Mouse (Mus musculus) lung, postnatal 10 days (tissue): ENCODE results near the gene Ctsa.
"Not testable (repeated sequence)": the region's sequence is repeated elsewhere in the genome, so short reads cannot be mapped to it uniquely, and the experiment has no call there.

Source experiments
- DNase-seq: peaks from one replicate; pipeline ENCODE4 v3.0.0; 2021

Ctsa gene

DNA sequence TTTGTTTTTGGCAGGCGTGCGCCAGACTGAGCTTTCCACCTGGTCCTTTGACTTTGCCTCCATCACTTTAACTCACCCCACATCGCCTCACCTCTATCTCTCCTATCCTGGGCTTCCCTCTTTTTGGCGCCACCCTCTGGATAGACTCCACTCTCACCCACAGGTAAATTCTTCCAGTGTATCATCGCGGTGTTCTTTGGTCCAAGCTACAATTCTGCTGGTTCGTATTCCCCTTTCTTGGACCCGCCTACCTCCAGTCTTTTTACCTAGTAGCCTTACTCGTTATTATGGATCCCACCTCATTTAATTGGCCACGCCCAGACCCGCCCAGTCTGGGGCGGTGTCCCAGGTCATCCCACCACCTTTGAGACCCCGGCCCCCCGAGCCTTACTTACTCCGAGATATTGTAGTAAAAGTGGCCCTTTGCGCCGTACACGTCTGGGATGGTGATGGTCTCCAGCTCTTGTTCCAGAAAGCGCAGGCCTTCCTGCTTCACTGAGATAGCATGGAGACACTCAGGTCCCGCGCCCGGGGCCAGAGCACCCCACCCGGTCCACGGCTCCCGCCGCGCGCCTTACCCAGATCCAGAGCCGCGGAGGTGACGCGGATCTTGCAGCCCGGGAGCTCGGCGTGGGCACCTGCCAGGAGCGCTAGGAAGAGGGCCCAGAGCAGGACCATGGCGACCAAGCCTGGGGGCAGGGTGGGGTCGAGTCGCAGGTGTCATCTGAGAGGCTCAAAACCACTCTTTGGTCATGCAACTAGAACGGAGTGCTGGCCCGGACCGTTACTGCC lies 23.8 kb downstream of the Ctsa start:
- DNase-seq = peak; percentile 40

DNA sequence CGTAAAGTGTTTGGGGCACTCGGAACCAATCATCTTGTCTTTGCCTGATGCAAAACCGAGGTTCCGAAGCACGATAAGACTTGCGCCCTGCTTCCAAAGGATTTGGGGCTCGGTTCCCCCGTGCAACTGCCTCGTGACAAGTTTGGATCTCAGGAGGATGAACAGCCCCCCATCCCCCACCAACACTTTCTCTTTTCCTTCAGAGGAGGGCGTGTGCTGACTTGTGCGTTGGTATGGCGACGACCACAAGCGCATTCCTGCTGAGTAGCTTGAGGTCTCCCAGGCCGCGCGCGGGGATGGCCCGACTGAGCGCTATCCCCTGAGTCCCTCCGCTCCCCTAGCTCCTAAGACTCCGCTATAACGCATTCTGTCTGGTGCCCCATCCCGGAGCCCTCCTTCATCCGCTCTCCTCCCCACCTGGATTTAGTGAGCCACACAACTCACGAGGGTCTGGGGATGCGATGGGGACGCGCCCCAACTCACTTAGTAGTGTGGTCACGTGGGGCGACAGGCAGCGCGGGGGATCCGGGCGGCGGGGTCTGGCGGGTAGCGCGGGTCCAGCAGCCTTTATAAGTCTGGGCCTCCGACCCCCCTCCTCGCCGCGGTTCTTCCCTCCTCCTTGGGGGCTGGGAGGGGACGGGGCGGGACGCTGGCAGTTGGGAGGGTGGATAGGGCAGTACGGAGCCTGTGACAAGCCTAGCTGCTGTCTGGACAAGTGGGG lies 24.6 kb downstream of the Ctsa start, which contains the start of gene Pltp:
Pltp (minus strand) TSS at position 611 of the 721 bp plus-strand sequence.
- DNase-seq = peak; percentile 88

DNA sequence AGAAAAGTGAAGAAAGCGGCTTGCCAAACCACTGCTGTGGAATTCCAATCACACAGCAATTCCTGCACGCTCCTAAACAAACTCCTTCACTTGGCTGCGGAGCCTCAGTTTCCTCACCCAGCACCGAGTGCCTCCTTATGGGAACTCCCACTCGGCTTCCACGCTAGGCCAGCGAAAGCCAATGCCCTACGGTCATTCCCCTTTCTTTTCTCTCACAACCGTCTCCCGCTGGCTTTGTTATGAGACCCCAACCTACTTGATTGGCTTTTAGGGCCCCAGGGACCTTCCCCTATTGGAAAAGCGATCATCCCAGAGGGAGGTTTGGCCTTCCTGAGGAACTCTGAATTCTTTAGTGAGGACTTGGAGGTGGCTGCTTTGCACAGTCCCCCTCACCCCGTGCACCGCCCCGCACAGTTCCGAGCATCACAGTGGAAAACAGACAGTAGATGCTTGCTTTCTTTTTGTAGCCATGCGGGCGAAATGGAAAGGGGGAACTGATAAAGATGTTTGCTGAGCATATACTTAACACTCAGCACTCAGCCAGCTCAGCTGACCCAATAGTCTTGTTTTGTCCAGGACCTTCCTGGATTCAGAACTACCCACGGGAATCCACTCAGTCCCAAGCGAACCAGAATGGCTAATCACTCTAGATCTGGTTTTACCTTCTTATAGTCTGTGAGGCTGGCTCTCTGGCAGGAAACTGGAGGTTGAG lies 25.3 kb downstream of the Ctsa start:
- DNase-seq = no peak

DNA sequence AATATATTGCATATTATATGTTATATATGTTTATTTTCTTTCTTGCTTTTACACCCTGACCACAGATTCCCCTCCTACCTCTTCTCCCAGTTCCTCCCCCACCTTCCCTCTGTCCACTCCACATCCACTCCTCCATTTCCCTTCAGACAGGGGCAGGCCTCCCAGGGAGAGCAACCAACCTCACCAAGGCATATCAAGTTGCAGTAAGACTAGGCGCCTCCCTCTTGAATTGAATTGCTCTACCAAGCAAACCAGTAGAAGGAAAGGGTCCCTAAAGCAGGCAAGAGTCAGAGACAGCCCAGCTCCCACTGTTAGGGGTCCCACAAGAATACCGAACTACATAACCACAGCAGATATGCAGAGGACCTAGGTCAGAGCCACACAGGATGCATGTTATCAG lies 26.5 kb downstream of the Ctsa start:
- no peak for DNase-seq

DNA sequence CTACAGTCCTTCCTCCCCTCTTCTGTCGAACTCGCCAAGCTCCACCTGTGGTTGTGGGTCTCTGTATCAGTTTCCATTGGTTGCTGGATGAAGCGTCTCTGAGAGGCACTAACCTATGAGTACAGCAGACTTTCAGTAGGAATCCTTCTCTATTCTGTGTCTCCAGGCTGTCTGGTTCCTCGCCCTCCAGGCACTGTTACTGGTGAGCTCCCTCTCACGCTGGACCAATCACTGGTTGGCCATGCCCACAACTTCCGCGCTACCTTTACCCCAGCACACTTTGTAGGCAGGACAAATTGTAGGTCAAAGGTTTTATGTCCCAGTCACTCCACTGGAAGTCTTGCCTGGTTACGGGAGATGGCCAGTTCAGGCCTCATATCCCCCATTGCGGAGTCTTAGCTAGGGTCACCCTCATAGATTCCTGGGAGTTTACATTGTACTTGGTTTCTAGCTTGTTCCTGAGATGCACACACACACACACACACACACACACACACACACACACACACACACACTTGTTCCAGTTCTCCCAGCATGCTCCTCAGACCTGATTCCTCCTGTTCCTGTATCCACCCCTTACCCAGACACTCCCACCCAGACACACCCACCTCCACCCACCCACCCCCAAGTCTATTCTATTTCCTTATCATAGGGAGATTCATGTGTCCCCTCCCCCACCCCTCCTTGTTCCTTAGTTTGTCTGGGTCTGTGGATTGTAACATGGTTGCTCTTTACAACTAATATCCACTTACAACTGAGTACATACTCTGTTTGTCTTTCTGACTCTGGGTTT lies 27.2 kb downstream of the Ctsa start:
- no peak for DNase-seq

DNA sequence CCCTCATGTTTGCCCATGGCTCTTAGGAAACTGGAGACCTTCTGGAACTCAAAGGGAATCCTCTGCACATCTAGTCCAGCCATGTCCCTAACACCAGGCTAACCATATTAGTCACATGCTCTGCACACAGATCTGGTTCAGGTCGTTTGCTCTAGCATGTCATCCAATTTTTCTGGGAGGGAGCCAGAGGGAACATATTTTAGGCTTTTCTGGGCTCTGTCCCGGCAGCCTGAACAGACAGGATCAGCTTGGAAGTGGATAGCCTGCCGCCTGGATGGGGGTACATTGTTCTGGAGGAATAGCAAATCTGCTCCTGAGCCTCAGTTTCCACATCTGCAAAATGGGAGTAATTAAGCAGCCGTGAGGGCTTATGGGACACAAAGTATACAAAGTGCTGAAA lies 28.4 kb downstream of the Ctsa start:
- DNase-seq = peak; percentile 59

DNA sequence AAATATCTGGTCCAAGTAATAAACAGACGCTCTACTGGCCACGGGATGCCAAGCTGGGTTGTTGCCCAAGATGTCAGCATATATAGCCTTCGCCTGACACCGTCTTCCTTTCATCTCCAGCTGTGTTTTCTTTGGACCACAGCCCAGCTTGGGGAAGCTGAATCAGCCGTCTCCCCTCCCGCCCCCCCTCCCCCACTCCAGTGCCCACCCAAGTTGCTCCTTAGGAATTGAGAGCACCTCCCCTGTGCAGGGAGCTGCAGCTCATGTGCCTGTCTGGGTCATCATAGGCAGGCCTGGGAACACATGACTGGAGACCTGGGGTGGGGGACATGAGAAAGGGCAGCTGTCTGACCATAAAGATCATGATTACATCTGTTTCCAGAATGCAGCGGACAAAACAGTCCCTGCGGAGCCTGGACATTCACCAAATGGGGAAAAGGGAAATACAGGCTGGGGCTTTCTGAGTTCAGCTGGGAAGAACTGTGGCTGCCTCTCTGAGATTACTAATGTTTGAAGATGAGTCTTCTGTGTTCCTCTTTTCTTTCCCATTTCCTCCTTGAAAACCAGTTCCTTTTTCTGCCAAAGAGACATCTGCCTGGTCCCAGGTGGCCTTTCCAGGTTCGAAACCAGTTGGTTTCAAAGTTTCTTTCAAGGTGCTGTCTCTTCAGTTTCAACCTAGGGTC lies 29.6 kb downstream of the Ctsa start:
- peak; percentile 96 for DNase-seq

DNA sequence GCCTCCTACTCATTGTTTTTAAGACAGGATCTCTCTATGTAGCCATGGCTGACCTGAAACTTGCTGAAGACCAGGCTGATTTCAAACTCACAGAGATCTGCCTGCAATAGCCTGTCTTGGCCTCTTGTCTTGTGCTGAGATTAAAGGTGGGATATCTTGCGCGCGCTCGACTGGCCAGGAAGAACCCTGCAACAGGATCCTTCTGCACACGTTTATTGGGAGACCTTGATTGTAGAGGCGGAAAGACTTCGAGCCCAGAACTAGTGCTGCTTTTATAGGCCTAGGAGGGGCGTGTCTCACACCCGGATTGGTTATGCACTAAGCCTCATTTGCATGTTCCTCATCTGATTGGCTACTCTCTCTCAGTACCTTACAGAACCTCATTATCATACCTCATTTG lies 30.7 kb downstream of the Ctsa start:
- not testable (repeated sequence) for DNase-seq

DNA sequence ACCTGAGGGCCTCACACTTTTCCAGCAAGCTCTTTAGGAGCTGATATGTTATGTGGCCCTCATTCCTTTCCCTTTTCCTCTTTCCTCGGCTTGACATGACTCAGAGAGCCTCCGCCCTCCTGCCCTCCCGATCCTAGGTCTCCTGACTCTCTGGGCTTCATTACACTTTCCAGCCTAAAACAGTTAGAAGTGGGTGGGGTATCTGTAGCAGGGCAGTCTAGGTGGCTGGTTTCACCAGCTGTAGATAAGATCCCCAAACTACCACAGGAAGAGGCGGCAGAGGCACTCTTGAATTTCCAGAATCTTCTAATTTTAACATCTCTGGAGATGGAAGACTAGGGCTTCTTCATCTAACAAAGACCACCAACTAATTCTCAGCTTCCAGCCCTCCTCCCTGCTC lies 31.9 kb downstream of the Ctsa start:
- DNase-seq = no peak

DNA sequence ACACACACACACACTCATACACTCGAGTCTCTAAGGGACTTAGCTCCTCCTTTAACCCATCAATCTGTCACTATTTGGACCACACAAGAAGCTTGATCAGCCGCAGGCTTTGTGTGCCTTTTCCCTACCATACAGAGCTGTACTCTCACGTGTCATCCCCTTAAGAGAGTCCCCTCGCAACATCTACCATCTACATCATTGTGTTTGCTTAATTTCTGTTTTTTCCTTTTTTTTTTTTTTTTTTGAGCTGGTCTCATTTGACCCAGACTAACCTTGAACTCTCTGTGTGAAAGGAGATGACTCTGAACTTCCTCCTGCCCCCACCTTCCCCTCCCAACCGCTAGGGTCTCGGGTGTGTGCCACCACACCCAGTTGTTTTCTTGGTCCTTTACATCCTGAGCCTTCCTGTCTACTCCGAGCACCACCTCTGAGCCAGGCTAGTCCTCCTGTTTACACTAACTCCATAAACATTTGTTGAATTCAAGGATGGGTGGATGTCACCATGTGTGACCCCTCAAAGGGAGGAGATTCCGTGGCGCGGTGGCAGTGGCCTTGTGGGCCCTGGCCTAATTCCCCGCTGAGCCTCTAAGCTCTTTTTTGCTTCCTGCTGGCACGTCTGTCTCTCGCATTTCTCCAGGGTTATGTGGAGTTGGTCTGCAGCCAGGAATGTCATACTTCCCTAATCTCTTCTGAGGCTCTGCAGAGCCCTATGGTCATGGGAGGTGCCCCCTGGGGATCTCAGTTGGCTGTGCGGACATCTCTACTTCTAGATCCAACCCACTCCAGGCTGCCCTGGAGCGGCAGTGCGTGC lies 34.3 kb downstream of the Ctsa start:
- DNase-seq = peak; percentile 92

DNA sequence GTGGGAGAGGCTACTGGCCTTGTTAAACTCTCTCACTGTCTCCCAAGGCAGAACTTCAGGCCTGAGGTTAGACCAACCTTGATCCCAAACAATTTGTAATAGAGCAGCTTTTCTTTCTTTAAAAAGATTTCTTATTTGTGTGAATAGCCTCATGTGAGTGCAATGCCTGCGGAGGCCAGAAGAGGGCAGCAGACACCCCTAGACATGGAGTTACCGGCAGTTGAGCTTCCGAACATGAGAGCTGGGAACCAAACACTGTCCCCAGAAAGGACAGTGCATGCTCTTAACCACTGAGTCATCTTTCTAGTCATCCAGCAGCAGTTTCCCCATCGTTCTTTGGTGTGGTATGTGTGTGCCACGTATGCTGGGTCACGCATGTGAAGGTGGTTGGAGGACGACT lies 34.9 kb downstream of the Ctsa start:
- DNase-seq = peak; percentile 60

DNA sequence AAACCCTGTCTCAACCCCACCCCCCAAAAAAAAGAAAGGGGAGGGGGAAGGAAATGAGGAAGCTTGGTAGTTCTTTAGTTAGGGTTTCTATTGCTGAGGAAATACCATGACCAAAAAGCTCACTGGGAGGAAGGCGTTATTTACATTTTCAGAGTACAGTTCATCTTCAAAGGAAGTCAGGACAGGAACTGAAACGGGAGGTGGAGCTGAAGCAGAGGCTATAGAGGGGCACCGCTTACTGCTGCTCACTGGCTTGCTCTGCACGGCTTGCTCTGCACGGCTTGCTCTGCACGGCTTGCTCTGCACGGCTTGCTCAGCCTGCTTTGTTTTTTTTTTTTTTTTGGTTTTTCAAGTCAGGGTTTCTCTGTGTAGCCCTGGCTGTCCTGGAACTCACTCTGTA lies 35.8 kb downstream of the Ctsa start:
- peak; percentile 52 for DNase-seq

DNA sequence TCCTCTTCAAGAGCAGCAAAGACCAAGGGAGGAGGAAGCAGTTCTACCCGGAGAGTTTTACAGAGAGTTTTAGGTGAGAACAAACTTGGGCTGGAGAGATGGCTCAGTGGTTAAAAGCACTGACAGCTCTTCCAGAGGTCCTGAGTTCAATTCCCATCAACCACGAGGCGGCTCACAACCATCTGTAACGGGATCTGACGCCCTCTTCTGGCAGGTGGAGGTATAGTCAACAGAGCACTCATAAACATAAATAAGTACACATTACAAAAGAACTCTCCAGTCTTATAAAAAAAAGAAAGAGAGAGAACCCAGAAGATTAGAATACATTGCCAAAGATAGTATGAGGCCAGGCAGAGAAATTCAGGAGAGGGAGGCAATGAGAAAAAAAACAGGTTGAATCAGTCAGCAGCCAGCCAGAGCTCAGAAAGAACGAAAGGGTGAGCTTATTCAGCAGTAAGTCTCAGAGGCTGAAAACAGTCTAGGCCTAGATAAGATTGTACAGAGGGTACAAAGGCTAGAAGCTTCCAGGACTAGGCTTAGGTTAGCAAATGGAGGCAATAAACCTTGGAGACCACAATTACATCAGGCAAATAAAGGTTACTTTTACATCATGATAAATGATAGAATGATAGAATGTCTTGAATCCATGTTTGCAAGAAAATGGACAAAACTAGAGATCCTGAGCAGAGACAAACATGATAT lies 39.1 kb downstream of the Ctsa start:
- DNase-seq = no peak

DNA sequence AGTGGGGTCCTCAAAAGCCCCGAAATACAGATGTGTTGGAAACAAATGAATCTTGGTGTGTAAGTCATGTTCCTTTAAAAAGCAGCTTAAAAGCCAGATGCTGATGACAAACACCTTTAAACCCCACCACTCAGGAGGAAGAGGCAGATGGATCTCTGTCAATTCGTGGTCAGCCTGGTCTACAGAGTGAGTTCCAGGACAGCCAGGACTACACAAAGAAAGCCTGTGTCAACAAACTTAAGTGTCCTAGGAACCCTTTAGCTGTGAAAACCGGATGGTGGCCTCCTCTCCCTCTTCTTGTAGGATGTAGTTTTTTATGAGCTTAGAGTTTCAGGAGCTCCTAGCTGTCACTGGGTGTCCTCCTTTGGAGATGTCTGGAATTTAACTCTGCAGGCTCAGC lies 40.9 kb downstream of the Ctsa start:
- peak; percentile 26 for DNase-seq

DNA sequence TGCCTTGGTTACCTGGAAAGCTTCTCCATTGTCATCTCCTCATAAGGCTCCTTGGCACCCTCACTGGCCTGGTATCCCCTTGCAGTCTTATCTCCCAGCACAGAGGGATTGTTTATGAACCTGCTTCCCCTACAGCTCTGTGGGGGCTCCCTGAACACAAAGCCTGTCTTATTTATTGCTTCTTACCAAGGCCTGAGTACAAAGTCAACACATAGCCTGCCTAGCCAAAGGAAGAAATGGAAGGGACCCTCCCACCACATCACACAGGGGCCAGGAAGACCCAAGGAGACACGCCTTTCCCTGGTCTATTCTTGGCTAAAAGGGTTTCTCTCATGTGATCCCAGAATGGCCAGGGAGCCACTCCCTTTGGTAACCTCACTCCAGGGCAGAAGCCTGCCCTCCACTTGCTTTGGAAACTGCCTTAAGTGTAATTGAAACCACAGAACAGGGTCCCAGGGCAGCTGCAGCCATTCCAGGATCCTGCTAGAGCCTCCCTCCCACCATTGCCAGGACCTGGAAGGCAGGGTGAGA lies 41.6 kb downstream of the Ctsa start:
- DNase-seq = peak; percentile 83

DNA sequence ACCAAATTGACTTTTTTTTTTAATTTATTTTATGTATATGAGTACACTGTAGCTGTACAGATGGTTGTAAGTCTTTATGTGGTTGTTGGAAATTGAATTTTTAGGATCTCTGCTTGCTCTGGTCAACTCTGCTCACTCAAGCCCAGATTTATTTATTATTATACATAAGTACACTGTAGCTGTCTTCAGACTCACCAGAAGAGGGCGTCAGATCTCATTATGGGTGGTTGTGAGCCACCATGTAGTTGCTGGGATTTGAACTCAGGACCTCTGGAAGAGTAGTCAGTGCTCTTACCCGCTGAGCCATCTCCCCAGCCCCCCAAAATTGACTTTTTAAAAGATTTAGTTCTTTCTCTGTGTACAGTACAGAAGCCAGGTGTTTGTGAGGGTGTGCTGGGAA lies 43.0 kb downstream of the Ctsa start:
- DNase-seq = not testable (repeated sequence)

DNA sequence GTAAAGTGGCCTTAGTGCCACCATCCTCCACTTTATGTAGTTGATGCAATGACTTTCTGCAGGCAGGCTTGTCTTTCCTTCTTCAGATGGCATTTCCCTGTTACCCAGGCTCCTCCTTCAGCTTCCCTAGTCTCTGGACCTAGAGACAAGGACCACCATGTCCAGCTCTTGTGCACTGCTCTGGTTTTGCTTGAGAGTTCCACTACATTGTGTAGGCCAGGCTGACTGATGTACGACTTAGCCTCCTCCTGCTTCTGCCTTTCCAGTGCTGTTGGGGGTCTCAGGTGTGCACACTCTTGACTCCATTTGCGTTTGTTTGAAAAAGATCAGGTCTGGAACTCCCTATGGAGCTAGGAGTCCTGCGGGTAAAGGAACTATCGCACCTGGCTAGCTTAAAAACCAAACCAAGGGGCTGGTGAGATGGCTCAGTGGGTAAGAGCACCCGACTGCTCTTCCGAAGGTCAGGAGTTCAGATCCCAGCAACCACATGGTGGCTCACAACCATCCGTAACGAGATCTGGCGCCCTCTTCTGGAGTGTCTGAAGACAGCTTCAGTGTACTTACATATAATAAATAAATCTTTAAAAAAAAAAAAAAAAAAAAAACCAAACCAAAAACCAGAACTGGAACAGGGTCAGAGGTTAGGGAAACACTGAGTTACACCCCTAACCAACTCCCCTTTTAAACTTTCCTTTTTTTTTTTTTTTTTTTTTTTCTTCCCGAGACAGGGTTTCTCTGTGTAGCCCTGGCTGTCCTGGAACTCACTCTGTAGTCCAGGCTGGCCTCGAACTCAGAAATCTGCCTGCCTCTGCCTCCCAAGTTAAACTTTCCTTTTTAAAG lies 44.9 kb downstream of the Ctsa start:
- not testable (repeated sequence) for DNase-seq

DNA sequence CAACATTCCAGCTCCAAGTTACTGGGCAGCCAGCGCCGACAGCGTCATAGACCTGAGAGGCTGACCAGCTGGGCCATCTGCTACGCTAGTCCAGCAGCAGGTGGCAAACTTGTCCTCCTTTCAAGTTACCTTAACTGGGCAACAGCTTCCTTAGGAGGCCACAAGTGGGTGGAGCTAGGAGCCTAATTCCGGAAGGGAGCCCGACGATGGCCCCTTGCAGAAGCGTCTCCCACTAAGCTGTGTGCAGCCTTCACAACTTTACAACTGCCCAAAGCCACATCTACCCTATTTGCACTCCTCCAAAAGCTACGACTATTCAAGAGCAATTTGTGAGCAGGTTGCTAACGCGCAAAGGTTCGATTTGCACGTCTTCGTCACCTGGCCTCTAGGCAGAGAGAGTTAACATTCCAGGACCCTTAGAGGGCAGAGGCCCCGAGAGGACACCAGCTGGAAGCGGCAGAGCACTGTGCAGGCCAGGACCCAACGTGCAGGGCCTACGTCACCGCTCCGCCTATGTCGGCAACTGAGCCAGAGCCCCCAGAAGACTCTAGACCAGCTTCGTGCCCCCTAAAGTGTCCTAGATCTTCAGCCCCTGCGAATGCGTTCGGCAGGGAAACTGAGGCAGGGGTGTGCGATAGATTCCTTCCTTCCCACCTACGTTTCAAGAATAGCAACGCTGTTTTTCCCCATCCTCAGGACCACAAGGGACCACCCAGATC lies 46.0 kb downstream of the Ctsa start:
- DNase-seq = peak; percentile 79

DNA sequence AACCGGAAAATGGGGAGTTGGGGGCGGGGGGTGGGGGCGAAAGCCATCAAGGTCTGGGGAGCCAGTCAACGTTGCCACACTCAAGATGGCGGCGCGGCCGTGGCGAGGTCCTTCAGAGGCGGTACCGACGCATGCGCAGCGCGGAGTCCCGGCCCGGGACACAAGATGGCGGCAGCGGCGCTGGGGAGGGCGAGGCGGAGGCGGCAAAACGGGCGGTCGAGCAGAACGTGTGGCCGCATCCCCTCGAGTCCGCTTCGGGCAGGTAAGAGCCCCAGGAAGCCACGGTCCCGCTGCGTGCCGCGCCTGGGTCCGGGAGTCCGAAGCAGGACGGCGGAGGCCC lies 46.5 kb downstream of the Ctsa start, which contains the start of gene Pcif1:
Pcif1 (plus strand) TSS at position 77 of the 340 bp plus-strand sequence.
- DNase-seq = peak; percentile 94
